Mouse (Mus musculus) liver, embryonic 14.5 days (tissue): ENCODE results near the gene Rpusd1.

Experiments used
- CTCF ChIP-seq: IDR thresholded peaks from 2 replicates; pipeline ENCODE4 v1.5.1; 2016; ENCODE audit warnings: antibody characterized with exemption, low read depth, control low read depth
- EP300 ChIP-seq: IDR thresholded peaks from 2 replicates; pipeline ENCODE4 v1.6.1; 2016; ENCODE audit warnings: antibody characterized with exemption, low read depth

GRCm38 (mm10) chr17:25754241-25754640 lies 26.8 kb downstream of the Rpusd1 start, which contains the start of gene Msln:
- TF ChIP-seq CTCF (no peak), EP300 (no peak)
